8 mouse cellular contexts compared by ENCODE assay signal in the genomic region with DNA sequence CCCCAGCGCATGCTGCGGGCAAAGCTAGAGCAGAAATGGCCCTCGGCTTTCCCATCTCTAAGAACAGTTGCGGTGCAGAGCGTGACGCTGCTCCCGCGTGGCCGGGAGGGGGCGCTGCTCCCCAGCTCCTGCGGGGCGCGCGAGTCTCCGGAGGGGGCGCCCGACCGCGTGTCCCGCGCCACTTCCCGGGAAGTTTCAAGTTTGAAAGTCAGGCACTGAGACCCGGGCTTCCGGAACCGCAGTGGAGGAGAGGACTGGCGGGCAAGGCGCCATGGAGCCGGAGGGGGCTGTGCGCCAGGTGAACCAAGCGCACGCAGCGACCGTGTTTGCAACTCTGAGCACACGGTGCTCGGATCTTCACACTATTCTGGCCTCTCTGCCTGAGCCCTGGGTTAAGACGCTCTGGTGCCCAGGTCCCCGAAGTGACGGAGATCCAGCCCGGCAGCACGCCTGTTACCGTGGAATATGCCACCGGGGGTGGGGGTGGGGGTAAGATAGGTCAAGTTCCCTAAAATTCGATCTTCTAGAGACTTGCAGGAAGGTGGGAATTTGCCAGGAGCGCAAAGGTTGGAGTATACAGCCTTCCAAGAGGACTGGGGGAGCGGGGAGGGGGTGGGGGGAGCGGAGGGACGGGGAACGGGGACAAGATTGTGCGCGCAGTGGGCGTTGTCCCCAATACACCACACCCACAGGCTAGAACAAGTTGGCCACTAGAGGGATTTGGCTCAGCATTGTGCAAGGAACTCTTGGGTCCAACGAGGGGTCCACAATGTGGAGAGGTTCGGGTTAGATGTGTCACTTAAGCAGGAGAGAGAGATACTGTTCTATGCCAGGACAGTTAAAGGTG. TPM values are rescaled to one million over a fixed set of nuclear protein-coding genes. Genes with fewer than 3 reads are reported as not detected.
DNase-seq lines count a peak whose midpoint lies in the region; ATAC-seq and TF ChIP-seq lines count a peak whose summit lies in the region.

A gene (plus strand): TSS at position 183 of the 847 bp plus-strand sequence.

- peak within 1 kb of the TSS; percentile 38 for H3K9ac ChIP-seq in intestine, postnatal 0 days (ENCODE audit: low read depth, low read length)
- H3K9ac ChIP-seq in limb, embryonic 14.5 days (ENCODE audit: low read depth, low read length, severe bottlenecking): peak within 1 kb of the TSS; percentile 56
- H3K9ac ChIP-seq in midbrain, embryonic 15.5 days: no peak within 1 kb of the TSS; the same call in 1 of the 2 replicates

- peak within 1 kb of the TSS; percentile 58 for H3K27ac ChIP-seq in intestine, postnatal 0 days (ENCODE audit: low read depth, low read length)
- H3K27ac ChIP-seq in limb, embryonic 14.5 days (replicated peaks; ENCODE audit: low read depth, low read length): peak within 1 kb of the TSS; percentile 79
- no peak within 1 kb of the TSS for H3K27ac ChIP-seq in midbrain, embryonic 15.5 days

- H3K9me3 ChIP-seq in intestine, postnatal 0 days (ENCODE audit: control insufficient read depth): no peaks in the 10 kb centered on the region
- no peaks in the 10 kb centered on the region for H3K9me3 ChIP-seq in limb, embryonic 14.5 days (ENCODE audit: control insufficient read depth, low read length)
- H3K9me3 ChIP-seq in midbrain, embryonic 15.5 days: no peaks in the 10 kb centered on the region

- peak; percentile 100 for TF ChIP-seq CTCF in intestine, postnatal 0 days (IDR thresholded peaks at IDR 0.05; ENCODE audit: low read depth)

- peak; percentile 76 for ATAC-seq in granulocyte monocyte progenitor cell, adult 5-6 weeks (replicated peaks; ENCODE audit: poor library complexity, severe bottlenecking)
- peak; percentile 77 for ATAC-seq in intestine, postnatal 0 days
- peak; percentile 76 for ATAC-seq in limb, embryonic 14.5 days (ENCODE audit: low FRiP score, low read depth)
- peak; percentile 61 for ATAC-seq in midbrain, embryonic 15.5 days (replicated peaks)

- WGBS in intestine, postnatal 0 days: under 1% methylated on average over 53 of the region's 53 CpGs
- WGBS in limb, embryonic 14.5 days: under 1% methylated on average over 53 of the region's 53 CpGs
- WGBS in midbrain, embryonic 15.5 days: under 1% methylated on average over 52 of the region's 53 CpGs

- H3K27me3 ChIP-seq in intestine, postnatal 0 days (replicated peaks; ENCODE audit: control insufficient read depth, insufficient read depth, low read length): no peaks in the 10 kb centered on the region
- no peaks in the 10 kb centered on the region for H3K27me3 ChIP-seq in limb, embryonic 14.5 days (ENCODE audit: control insufficient read depth, insufficient read depth, low read length)
- no peaks in the 10 kb centered on the region for H3K27me3 ChIP-seq in midbrain, embryonic 15.5 days (replicated peaks)

- no peaks in the 10 kb centered on the region; the same call in 1 of the 2 replicates for H3K36me3 ChIP-seq in intestine, postnatal 0 days (ENCODE audit: control insufficient read depth, insufficient read depth)
- H3K36me3 ChIP-seq in limb, embryonic 14.5 days (ENCODE audit: control insufficient read depth, insufficient read depth, low read length): peaks cover 16% of the 10 kb centered on the region
- H3K36me3 ChIP-seq in midbrain, embryonic 15.5 days (replicated peaks): peaks cover 2% of the 10 kb centered on the region; the same call in 1 of the 2 replicates

- peak; percentile 93 for DNase-seq in 3134 (ENCODE audit: extremely low read depth, insufficient read length, low spot score)
- peak; percentile 94 for DNase-seq in adrenal gland, postnatal 10 days
- DNase-seq in embryo, embryonic 9.5 days (ENCODE audit: extremely low spot score): peak; percentile 90
- peak; percentile 90 for DNase-seq in limb, embryonic 14.5 days (ENCODE audit: low spot score)
- DNase-seq in spleen, adult 18-20 months: peak; percentile 63 to 83

- 0 out of 2 replicates have a peak, but pooled peaks have one; percentile 54 for TF ChIP-seq POLR2A in limb, embryonic 14.5 days (IDR thresholded peaks at IDR 0.05; ENCODE audit: borderline replicate concordance, extremely low read depth, insufficient read depth, insufficient read length)

- peak within 1 kb of the TSS; percentile 91 for H3K4me2 ChIP-seq in intestine, postnatal 0 days (replicated peaks; ENCODE audit: low read depth)
- H3K4me2 ChIP-seq in limb, embryonic 14.5 days (replicated peaks; ENCODE audit: low read depth, low read length, severe bottlenecking): peak within 1 kb of the TSS; percentile 97
- peak within 1 kb of the TSS; percentile 91 for H3K4me2 ChIP-seq in midbrain, embryonic 15.5 days

- peak within 1 kb of the TSS; percentile 47 for H3K4me3 ChIP-seq in intestine, postnatal 0 days (ENCODE audit: low read depth, low read length)
- H3K4me3 ChIP-seq in limb, embryonic 14.5 days (replicated peaks; ENCODE audit: low read length): peak within 1 kb of the TSS; percentile 59
- H3K4me3 ChIP-seq in midbrain, embryonic 15.5 days: peak within 1 kb of the TSS; percentile 43

- H3K4me1 ChIP-seq in intestine, postnatal 0 days (replicated peaks; ENCODE audit: control insufficient read depth, insufficient read depth, low read length): no peaks in the 10 kb centered on the region
- peaks cover 9% of the 10 kb centered on the region; the same call in 1 of the 2 replicates for H3K4me1 ChIP-seq in limb, embryonic 14.5 days (ENCODE audit: control insufficient read depth, insufficient read depth, low read length)
- peaks cover 12% of the 10 kb centered on the region for H3K4me1 ChIP-seq in midbrain, embryonic 15.5 days

RNA-seq across cellular contexts. Expression of the gene that starts here (rescaled TPM):
- 10 to 100 TPM in 1 of 2 experiments, 1 to 10 TPM in 1; 6.3 to 10.1 TPM for total RNA-seq in adrenal gland, postnatal 10 days (2021)
- total RNA-seq in granulocyte monocyte progenitor cell, adult 5-6 weeks (2014; fragmentation: Nextera tagmentation): 10.1 and 13.1 TPM in 2 replicates
- total RNA-seq in granulocyte monocyte progenitor cell, adult 5-6 weeks (2017): 4.6 and 14.9 TPM in 2 replicates
- polyA plus RNA-seq in intestine, postnatal 0 days (2015; fragmentation: Nextera tagmentation; extraction: Ambion mirVana): 2.8 and 3.4 TPM in 2 replicates
- 24.8 and 26.9 TPM in 2 replicates for polyA plus RNA-seq in limb, embryonic 14.5 days (2012; rRNA removed)
- polyA plus RNA-seq in limb, embryonic 14.5 days (2014; fragmentation: Nextera tagmentation; extraction: Ambion mirVana): 5.9 and 6.4 TPM in 2 replicates
- 1.8 and 1.9 TPM in 2 replicates for polyA plus RNA-seq in midbrain, embryonic 15.5 days (2015; fragmentation: Nextera tagmentation; extraction: Ambion mirVana)
